Comparison of ENCODE assay signal across 8 mouse cellular contexts in the genomic region with DNA sequence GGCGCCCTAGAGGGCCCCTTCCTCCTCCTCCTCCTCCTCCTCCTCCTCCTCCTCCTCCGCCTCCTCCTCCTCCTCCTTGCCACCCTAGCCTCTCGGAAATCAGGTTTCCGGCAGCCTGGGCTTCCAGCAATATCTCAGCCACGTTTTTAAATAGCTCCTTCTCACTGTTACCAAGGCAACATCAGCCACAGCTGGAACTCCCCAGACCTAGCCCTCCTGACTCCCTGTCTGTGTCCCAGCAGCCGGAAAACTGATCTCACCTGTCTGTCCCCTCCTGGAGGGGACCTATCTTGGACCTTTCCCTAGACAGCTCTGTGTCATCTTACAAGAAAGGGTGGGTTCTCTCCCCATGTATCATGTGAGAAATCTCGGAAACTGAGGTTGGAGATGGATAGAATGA. TPM values are rescaled to one million over a fixed set of nuclear protein-coding genes. Genes with fewer than 3 reads are reported as not detected.
A peak's percentile ranks its signal among the peaks of the same experiment; 100 is the strongest.
DNase-seq lines count a peak whose midpoint lies in the region; ATAC-seq and TF ChIP-seq lines count a peak whose summit lies in the region.

No protein-coding gene starts in this region.

- peak overlapping the region; percentile 71 for H3K4me3 ChIP-seq in heart, embryonic 13.5 days
- H3K4me3 ChIP-seq in limb, embryonic 14.5 days (replicated peaks; ENCODE audit: low read length): peak overlapping the region; percentile 63; the same call in 1 of the 2 replicates

- DNase-seq in heart, postnatal 4 days: no peak
- DNase-seq in right cerebral cortex, postnatal 14 days: peak; percentile 19
- no peak for DNase-seq in right cerebral cortex, postnatal 36 days (ENCODE audit: low spot score in 2 of 2)
- no peak for DNase-seq in limb, embryonic 14.5 days (ENCODE audit: low spot score)
- peak; percentile 62 for DNase-seq in telencephalon, adult 2 months (ENCODE audit: low read depth, low spot score)
- no peak for DNase-seq in T-cell, adult 2 months (ENCODE audit: low spot score)
- no peak for DNase-seq in natural killer cell, adult 2 months (ENCODE audit: low spot score in 2 of 2)

- H3K4me1 ChIP-seq in heart, embryonic 13.5 days: peaks cover 47% of the 10 kb centered on the region
- H3K4me1 ChIP-seq in limb, embryonic 14.5 days (ENCODE audit: control insufficient read depth, insufficient read depth, low read length): peaks cover 15% of the 10 kb centered on the region

- no peak for ATAC-seq in heart, embryonic 13.5 days (ENCODE audit: extremely low read depth, insufficient number of reproducible peaks, low FRiP score, low TSS enrichment)
- ATAC-seq in limb, embryonic 14.5 days (ENCODE audit: low FRiP score, low read depth): no peak

- no peak for TF ChIP-seq POLR2A in limb, embryonic 14.5 days (IDR thresholded peaks at IDR 0.05; ENCODE audit: borderline replicate concordance, extremely low read depth, insufficient read depth, insufficient read length)

- no peaks in the 10 kb centered on the region for H3K27me3 ChIP-seq in heart, embryonic 13.5 days (replicated peaks)
- H3K27me3 ChIP-seq in limb, embryonic 14.5 days (ENCODE audit: control insufficient read depth, insufficient read depth, low read length): no peaks in the 10 kb centered on the region

- WGBS in heart, embryonic 13.5 days: 18% methylated on average over 4 of the region's 7 CpGs
- 54% methylated on average over 3 of the region's 7 CpGs for WGBS in limb, embryonic 14.5 days

- H3K36me3 ChIP-seq in heart, embryonic 13.5 days: peaks cover 40% of the 10 kb centered on the region
- peaks cover 30% of the 10 kb centered on the region for H3K36me3 ChIP-seq in limb, embryonic 14.5 days (ENCODE audit: control insufficient read depth, insufficient read depth, low read length)

- peak overlapping the region; percentile 82 for H3K4me2 ChIP-seq in heart, embryonic 13.5 days
- peak overlapping the region; percentile 63 for H3K4me2 ChIP-seq in limb, embryonic 14.5 days (replicated peaks; ENCODE audit: low read depth, low read length, severe bottlenecking)

- peak overlapping the region; percentile 92 for H3K9ac ChIP-seq in heart, embryonic 13.5 days
- H3K9ac ChIP-seq in limb, embryonic 14.5 days (ENCODE audit: low read depth, low read length, severe bottlenecking): peak overlapping the region; percentile 87; the same call in 1 of the 2 replicates

- H3K9me3 ChIP-seq in heart, embryonic 13.5 days: no peaks in the 10 kb centered on the region
- H3K9me3 ChIP-seq in limb, embryonic 14.5 days (ENCODE audit: control insufficient read depth, low read length): no peaks in the 10 kb centered on the region

- H3K27ac ChIP-seq in heart, embryonic 13.5 days (replicated peaks): peak overlapping the region; percentile 70
- H3K27ac ChIP-seq in limb, embryonic 14.5 days (replicated peaks; ENCODE audit: low read depth, low read length): no peak overlapping the region

RNA-seq across cellular contexts. Expression of a gene that starts 1.5 kb away (rescaled TPM):
- polyA plus RNA-seq in heart, embryonic 13.5 days (2015; fragmentation: Nextera tagmentation; extraction: Ambion mirVana): 109 and 115 TPM in 2 replicates
- total RNA-seq in heart, postnatal 4 days (2021): 10 to 100 TPM; 73.5 to 73.7 TPM
- polyA plus RNA-seq in limb, embryonic 14.5 days (2012; rRNA removed): 69.0 and 70.6 TPM in 2 replicates
- polyA plus RNA-seq in limb, embryonic 14.5 days (2014; fragmentation: Nextera tagmentation; extraction: Ambion mirVana): 98.4 and 105 TPM in 2 replicates

RNA-seq across cellular contexts. Expression of a gene that starts 15.5 kb away (rescaled TPM):
- polyA plus RNA-seq in heart, embryonic 13.5 days (2015; fragmentation: Nextera tagmentation; extraction: Ambion mirVana): 9.5 and 11.6 TPM in 2 replicates
- total RNA-seq in heart, postnatal 4 days (2021): 1 to 10 TPM; 5.2 to 6.2 TPM
- polyA plus RNA-seq in limb, embryonic 14.5 days (2012; rRNA removed): 22.6 and 26.3 TPM in 2 replicates
- 11.1 and 11.7 TPM in 2 replicates for polyA plus RNA-seq in limb, embryonic 14.5 days (2014; fragmentation: Nextera tagmentation; extraction: Ambion mirVana)

RNA-seq across cellular contexts. Expression of a gene that starts 35.4 kb away (rescaled TPM):
- polyA plus RNA-seq in heart, embryonic 13.5 days (2015; fragmentation: Nextera tagmentation; extraction: Ambion mirVana): 11.1 and 11.6 TPM in 2 replicates
- 10 to 100 TPM; 21.8 to 23.8 TPM for total RNA-seq in heart, postnatal 4 days (2021)
- 35.7 and 36.5 TPM in 2 replicates for polyA plus RNA-seq in limb, embryonic 14.5 days (2012; rRNA removed)
- polyA plus RNA-seq in limb, embryonic 14.5 days (2014; fragmentation: Nextera tagmentation; extraction: Ambion mirVana): 20.6 and 22.0 TPM in 2 replicates

RNA-seq across cellular contexts. Expression of a gene that starts 35.4 kb away (rescaled TPM):
- 39.6 and 41.5 TPM in 2 replicates for polyA plus RNA-seq in heart, embryonic 13.5 days (2015; fragmentation: Nextera tagmentation; extraction: Ambion mirVana)
- 10 to 100 TPM; 23.8 to 26.0 TPM for total RNA-seq in heart, postnatal 4 days (2021)
- polyA plus RNA-seq in limb, embryonic 14.5 days (2012; rRNA removed): 38.9 and 39.5 TPM in 2 replicates
- 41.2 and 43.9 TPM in 2 replicates for polyA plus RNA-seq in limb, embryonic 14.5 days (2014; fragmentation: Nextera tagmentation; extraction: Ambion mirVana)

RNA-seq across cellular contexts. Expression of a gene that starts 35.6 kb away (rescaled TPM):
- polyA plus RNA-seq in heart, embryonic 13.5 days (2015; fragmentation: Nextera tagmentation; extraction: Ambion mirVana): 264 and 283 TPM in 2 replicates
- total RNA-seq in heart, postnatal 4 days (2021): 100 to 1,000 TPM; 142 to 143 TPM
- 99.1 and 107 TPM in 2 replicates for polyA plus RNA-seq in limb, embryonic 14.5 days (2012; rRNA removed)
- 223 and 226 TPM in 2 replicates for polyA plus RNA-seq in limb, embryonic 14.5 days (2014; fragmentation: Nextera tagmentation; extraction: Ambion mirVana)

Comparison
In these comparisons a context has a peak if more than half of its experiments do, and no peak if none do; other contexts are left out.
1. DNase-seq: peak in right cerebral cortex, postnatal 14 days (single experiment) and telencephalon, adult 2 months (single experiment); none in heart, postnatal 4 days (single experiment), right cerebral cortex, postnatal 36 days (0 of 2), limb, embryonic 14.5 days (single experiment), T-cell, adult 2 months (single experiment) and natural killer cell, adult 2 months (0 of 2).